Mouse (Mus musculus) spleen, embryonic (tissue): ENCODE data around the gene Utp6.

Source experiments
- CTCF ChIA-PET: fragments of 350-600 bp; sonication (Branson Sonifier 250); formaldehyde crosslinking; loops from one replicate; lab custom pipeline; 2022; lab: Charles Lee

Utp6 gene

GRCm38 (mm10) chr11:79963212-79963974, 1.2 kb upstream of the Utp6 start:
- CTCF ChIA-PET: no interaction called here

- CTCF ChIA-PET: interaction anchor here (1.6 kb wide), 1 partner anchor 10 kb away, joined by 3 read pairs; no protein-coding TSS in a partner anchor
Observed at GRCm38 (mm10) chr11:79962877-79963183, 640 bp upstream of the Utp6 start.

GRCm38 (mm10) chr11:79961346-79962124, 655 bp downstream of the Utp6 start:
- CTCF ChIA-PET: interaction anchor here (0.5 to 1.6 kb wide), 2 partner anchors 12 to 1264 kb away, joined by 3 read pairs; partner anchors contain the start of gene Nlk

GRCm38 (mm10) chr11:79947265-79947664, 14.9 kb downstream of the Utp6 start:
- CTCF ChIA-PET: interaction anchor here (0.6 kb wide), 1 partner anchor 28 kb away, joined by 3 read pairs; no protein-coding TSS in a partner anchor

- CTCF ChIA-PET: interaction anchor here (0.6 kb wide), 1 partner anchor 100 kb away, joined by 4 read pairs; no protein-coding TSS in a partner anchor
Observed at GRCm38 (mm10) chr11:79943601-79944000, 18.6 kb downstream of the Utp6 start.

GRCm38 (mm10) chr11:79943136-79943535, 19.1 kb downstream of the Utp6 start:
- CTCF ChIA-PET: interaction anchor here (0.6 kb wide), 1 partner anchor 100 kb away, joined by 4 read pairs; no protein-coding TSS in a partner anchor

- CTCF ChIA-PET: no interaction called here
Observed at GRCm38 (mm10) chr11:79935766-79936165, 26.4 kb downstream of the Utp6 start.

GRCm38 (mm10) chr11:79922766-79923165, 39.4 kb downstream of the Utp6 start:
- CTCF ChIA-PET: no interaction called here

GRCm38 (mm10) chr11:79922157-79922556, 40.0 kb downstream of the Utp6 start:
- CTCF ChIA-PET: no interaction called here

GRCm38 (mm10) chr11:79920505-79921025, 41.6 kb downstream of the Utp6 start:
- CTCF ChIA-PET: interaction anchor here (0.6 kb wide), 1 partner anchor 218 kb away, joined by 3 read pairs; no protein-coding TSS in a partner anchor

- CTCF ChIA-PET: interaction anchor here (0.6 kb wide), 1 partner anchor 217 kb away, joined by 3 read pairs; no protein-coding TSS in a partner anchor
Observed at GRCm38 (mm10) chr11:79919685-79920504, 42.3 kb downstream of the Utp6 start.

GRCm38 (mm10) chr11:79915696-79916349, 46.4 kb downstream of the Utp6 start:
- CTCF ChIA-PET: interaction anchor here (0.7 kb wide), 1 partner anchor 136 kb away, joined by 4 read pairs; no protein-coding TSS in a partner anchor

- CTCF ChIA-PET: no interaction called here
Observed at GRCm38 (mm10) chr11:79908600-79909483, 53.3 kb downstream of the Utp6 start.

- CTCF ChIA-PET: interaction anchor here (0.6 kb wide), 1 partner anchor 43 kb away, joined by 3 read pairs; no protein-coding TSS in a partner anchor
Observed at GRCm38 (mm10) chr11:79906920-79907319, 55.3 kb downstream of the Utp6 start.

- CTCF ChIA-PET: no interaction called here
Observed at GRCm38 (mm10) chr11:79902881-79903481, 59.2 kb downstream of the Utp6 start.

- CTCF ChIA-PET: no interaction called here
Observed at GRCm38 (mm10) chr11:79901146-79901545, 61.0 kb downstream of the Utp6 start.

GRCm38 (mm10) chr11:79892259-79892658, 69.9 kb downstream of the Utp6 start:
- CTCF ChIA-PET: no interaction called here

GRCm38 (mm10) chr11:79890822-79891221, 71.4 kb downstream of the Utp6 start:
- CTCF ChIA-PET: no interaction called here

GRCm38 (mm10) chr11:79886961-79887360, 75.2 kb downstream of the Utp6 start:
- CTCF ChIA-PET: no interaction called here
